Mouse (Mus musculus) limb, embryonic 14.5 days (tissue): ENCODE data around the gene Lgsn. TPM values are rescaled to one million over a fixed set of nuclear protein-coding genes. Genes with fewer than 3 reads are reported as not detected.

Source experiments
- ATAC-seq: fragments of 200-750 bp; cut with Nextera tagmentation; 2 replicates; pipeline ENCODE4 v1.8.0; 2017; ENCODE audit warnings: low read depth, moderate number of reproducible peaks, moderate TSS enrichment; ENCODE audit not compliant: low FRiP score
- DNase-seq: peaks from one replicate; pipeline ENCODE4 v3.0.0-alpha.2; 2015; ENCODE audit warnings: low spot score
- H3K27ac ChIP-seq: fragments of 300-500 bp; sonication (generic); replicated peaks from 2 replicates; pipeline ENCODE4 v1.5.1; 2014; ENCODE audit warnings: low read depth, mild to moderate bottlenecking, low read length, moderate library complexity, mixed read lengths
- H3K27me3 ChIP-seq: fragments of 300-500 bp; sonication (generic); 2 replicates; pipeline ENCODE4 v1.6.1; 2014; ENCODE audit warnings: low read length, mixed read lengths; ENCODE audit not compliant: control insufficient read depth, insufficient read depth
- H3K36me3 ChIP-seq: fragments of 300-500 bp; sonication (generic); 2 replicates; pipeline ENCODE4 v1.6.1; 2014; ENCODE audit warnings: mild to moderate bottlenecking, low read length, moderate library complexity, mixed read lengths; ENCODE audit not compliant: control insufficient read depth, insufficient read depth
- H3K4me1 ChIP-seq: fragments of 300-500 bp; sonication (generic); 2 replicates; pipeline ENCODE4 v1.6.1; 2014; ENCODE audit warnings: antibody characterized with exemption, low read length, mixed read lengths; ENCODE audit not compliant: control insufficient read depth, insufficient read depth
- H3K4me2 ChIP-seq: fragments of 300-500 bp; sonication (generic); replicated peaks from 2 replicates; pipeline ENCODE4 v1.6.1; 2014; ENCODE audit warnings: low read depth, mild to moderate bottlenecking, low read length, moderate library complexity; ENCODE audit not compliant: severe bottlenecking
- H3K4me3 ChIP-seq: fragments of 300-500 bp; sonication (generic); replicated peaks from 2 replicates; pipeline ENCODE4 v1.5.1; 2014; ENCODE audit warnings: low read length
- H3K9ac ChIP-seq: fragments of 300-500 bp; sonication (generic); 2 replicates; pipeline ENCODE4 v1.6.1; 2014; ENCODE audit warnings: mild to moderate bottlenecking, low read depth, low read length, moderate library complexity; ENCODE audit not compliant: severe bottlenecking
- H3K9me3 ChIP-seq: fragments of 300-500 bp; sonication (generic); 2 replicates; pipeline ENCODE4 v1.6.1; 2016; ENCODE audit warnings: low read length; ENCODE audit not compliant: control insufficient read depth
- POLR2A ChIP-seq: fragments of 200-500 bp; IDR thresholded peaks from 2 replicates; pipeline ENCODE4 v1.8.0; 2012; ENCODE audit warnings: inconsistent platforms, mild to moderate bottlenecking, moderate library complexity, borderline replicate concordance; ENCODE audit not compliant: insufficient read depth, insufficient read length; ENCODE audit errors: extremely low read depth
- WGBS: fragments of 180-500 bp; shearing (Covaris S2); extraction: QIAGEN DNeasy Blood & Tissue Kit; methylation state at CpG from one replicate; pipeline ENCODE4 v1.1.7; 2014; 5-methylcytosine and 5-hydroxymethylcytosine counted together
- polyA plus RNA-seq, 2 experiments: library from polyadenylated mRNA; depleted of rRNA in 1 of 2; stranded (reverse) in 1 of 2; unstranded in 1 of 2; fragments of >200 nt; fragmentation: Nextera tagmentation in 1 of 2; extraction: Ambion mirVana in 1 of 2; gene quantifications; 2 replicates each; pipeline versions ENCODE4 v1.2.1 to v1.2.3; 2012 to 2014

The Lgsn gene
- polyA plus RNA-seq (2012; rRNA removed) (not detected in 2 replicates), polyA plus RNA-seq (2014; fragmentation: Nextera tagmentation; extraction: Ambion mirVana) (not detected in 2 replicates)

DNA sequence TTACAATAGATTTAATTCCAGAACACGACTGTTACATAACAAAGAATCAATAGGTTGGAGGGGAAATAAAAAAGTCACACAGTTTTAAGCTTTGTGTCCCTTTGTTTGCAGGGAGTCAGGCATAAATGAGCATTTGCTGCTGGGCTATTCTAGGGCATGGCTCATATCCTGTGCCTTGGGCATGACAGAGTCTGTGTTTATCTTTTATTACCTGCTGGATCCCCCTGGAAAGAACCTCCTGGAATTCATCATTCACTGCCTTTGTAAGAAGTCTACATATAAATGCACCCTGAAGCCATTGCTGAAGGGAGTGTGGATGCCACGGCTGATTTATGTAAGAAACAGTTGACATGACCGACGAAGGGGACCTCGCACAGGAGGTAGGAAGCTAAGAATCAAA lies at the start of gene Lgsn:
TSS of gene Lgsn (plus strand) at position 301 of the 400 bp plus-strand sequence.
- H3K27me3 ChIP-seq = no peaks in the 10 kb centered on the region
- 50% methylated on average over 5 of the region's 5 CpGs for WGBS
- no peaks in the 10 kb centered on the region for H3K36me3 ChIP-seq
- no peaks in the 10 kb centered on the region for H3K4me1 ChIP-seq
- no peak within 1 kb of the TSS for H3K9ac ChIP-seq
- no peak within 1 kb of the TSS for H3K4me3 ChIP-seq
- no peak within 1 kb of the TSS for H3K27ac ChIP-seq
- ATAC-seq (no peak), DNase-seq (no peak)
- TF ChIP-seq POLR2A = no peak
- H3K4me2 ChIP-seq = no peak within 1 kb of the TSS
- H3K9me3 ChIP-seq = no peaks in the 10 kb centered on the region

DNA sequence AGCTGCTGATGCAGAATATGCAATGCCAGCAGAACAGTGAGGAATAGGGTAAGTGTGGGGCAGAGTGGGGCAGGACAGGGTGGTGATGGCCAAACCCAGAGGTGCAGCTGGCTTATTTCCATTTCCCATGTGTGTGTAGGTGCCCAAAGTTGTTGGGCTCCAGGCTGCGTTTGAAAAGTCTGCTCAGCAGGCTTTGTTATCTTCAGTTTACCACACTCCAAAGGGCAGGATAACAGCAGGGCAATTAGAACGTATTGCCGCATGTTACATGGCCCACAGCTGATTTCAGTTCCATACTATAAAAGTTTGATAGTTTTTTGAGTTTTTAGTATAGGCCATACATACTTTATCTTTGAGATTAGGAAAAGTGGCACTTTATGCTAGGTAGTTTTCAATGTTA lies 37.8 kb upstream of the Lgsn start:
- no peak overlapping the region for H3K4me3 ChIP-seq
- no peak overlapping the region for H3K4me2 ChIP-seq
- 62% methylated on average over 3 of the region's 3 CpGs for WGBS
- no peak overlapping the region for H3K27ac ChIP-seq
- no peak for DNase-seq
- H3K4me1 ChIP-seq = no peaks in the 10 kb centered on the region
- no peak overlapping the region for H3K9ac ChIP-seq
- no peaks in the 10 kb centered on the region for H3K9me3 ChIP-seq
- TF ChIP-seq POLR2A = no peak
- H3K27me3 ChIP-seq = no peaks in the 10 kb centered on the region
- no peaks in the 10 kb centered on the region for H3K36me3 ChIP-seq
- no peak for ATAC-seq

DNA sequence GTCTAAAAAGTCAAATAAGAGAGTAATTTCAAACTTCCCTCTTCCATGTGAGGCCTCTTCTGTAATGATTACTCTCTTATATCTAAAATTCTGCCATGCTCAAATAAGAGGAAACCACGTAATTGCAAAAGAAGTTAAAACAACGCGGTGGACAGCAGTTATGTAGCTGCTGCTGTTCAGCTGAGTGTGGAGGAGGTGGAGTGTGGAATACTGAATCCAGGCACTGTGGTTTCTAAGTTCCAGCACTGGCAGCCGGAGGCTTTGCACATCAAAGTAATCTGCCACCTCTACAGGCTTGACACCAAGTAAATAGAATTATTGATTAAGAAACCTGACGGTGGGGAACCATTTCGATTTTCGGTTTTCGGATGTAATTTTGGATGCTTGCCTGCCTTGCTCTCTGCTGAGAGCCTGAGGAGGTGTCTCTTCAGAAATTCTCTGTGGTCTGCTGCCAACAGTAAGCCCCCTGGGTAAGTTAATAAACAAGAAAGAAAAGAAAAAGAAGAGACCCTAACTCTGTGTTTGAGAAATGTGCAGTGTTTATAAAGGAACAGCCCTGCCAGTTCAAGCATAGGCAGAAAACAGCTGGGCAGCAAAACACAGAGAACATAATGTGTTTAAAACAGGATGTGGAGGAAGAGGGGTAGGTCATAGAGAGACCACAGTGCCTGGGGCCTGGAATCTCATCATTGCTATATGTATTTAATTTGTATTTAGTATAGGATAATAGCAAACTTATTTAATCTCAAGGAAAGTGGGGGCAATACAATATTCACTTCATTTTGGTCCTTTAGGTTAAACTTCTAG lies 33.7 kb upstream of the Lgsn start:
- 39% methylated on average over 8 of the region's 8 CpGs for WGBS
- H3K4me2 ChIP-seq = no peak overlapping the region

DNA sequence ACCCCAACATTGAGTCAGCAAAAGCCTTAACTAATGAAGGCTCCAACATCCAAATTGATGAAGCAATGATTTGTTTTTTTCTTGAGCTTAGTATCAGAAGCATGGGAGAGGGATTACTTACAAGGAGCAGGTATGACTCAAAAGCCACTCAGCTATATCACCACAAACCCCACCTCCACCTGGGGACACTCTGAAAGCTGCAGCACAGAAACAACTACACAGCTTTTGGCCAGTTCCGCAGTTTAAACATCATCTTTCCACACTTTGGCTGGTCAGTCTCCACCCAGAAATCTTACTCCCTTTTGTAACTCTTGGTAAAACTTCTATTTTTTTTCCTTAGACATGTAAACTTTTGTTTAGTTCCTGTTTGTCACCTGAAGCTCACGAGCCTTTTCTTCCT lies 32.6 kb upstream of the Lgsn start:
- DNase-seq (no peak), ATAC-seq (no peak)
- Histone ChIP-seq H3K9ac (no peak overlapping the region), H3K27me3 (no peaks in the 10 kb centered on the region), H3K27ac (no peak overlapping the region), H3K36me3 (no peaks in the 10 kb centered on the region), H3K9me3 (no peaks in the 10 kb centered on the region), H3K4me2 (no peak overlapping the region), H3K4me3 (no peak overlapping the region), H3K4me1 (no peaks in the 10 kb centered on the region)
- 78% methylated on average over 2 of the region's 2 CpGs for WGBS
- no peak for TF ChIP-seq POLR2A

More for the DNA sequence above, 33.7 kb upstream of the Lgsn start:
- Histone ChIP-seq H3K9me3 (no peaks in the 10 kb centered on the region), H3K36me3 (no peaks in the 10 kb centered on the region), H3K9ac (no peak overlapping the region), H3K27me3 (no peaks in the 10 kb centered on the region), H3K4me1 (no peaks in the 10 kb centered on the region), H3K4me3 (no peak overlapping the region), H3K27ac (no peak overlapping the region)
- no peak for DNase-seq
- no peak for ATAC-seq
- TF ChIP-seq POLR2A = no peak

DNA sequence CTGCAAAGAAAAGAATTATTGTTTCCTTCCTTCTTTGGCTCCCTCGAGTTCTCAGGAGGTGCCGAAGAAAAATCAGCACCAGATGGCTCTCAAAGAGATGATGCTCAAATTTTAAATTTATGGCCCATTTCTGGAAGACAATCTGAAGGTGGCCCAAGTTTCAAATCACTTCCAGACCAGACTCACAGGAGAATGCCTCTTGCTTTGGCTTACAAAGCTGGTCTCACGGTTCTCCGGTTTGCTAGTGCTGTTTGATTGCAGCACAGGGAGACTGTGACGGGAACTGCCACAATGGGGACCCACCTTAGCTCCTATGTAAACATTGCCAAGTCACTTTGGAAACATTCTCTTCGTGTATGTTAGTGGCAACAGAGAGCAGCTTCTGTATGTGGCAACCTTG lies 26.5 kb upstream of the Lgsn start:
- whole genome bisulfite sequencing = 18% methylated on average over 6 of the region's 6 CpGs
- TF ChIP-seq POLR2A = no peak
- Histone ChIP-seq H3K9me3 (no peaks in the 10 kb centered on the region), H3K4me2 (no peak overlapping the region), H3K9ac (no peak overlapping the region), H3K36me3 (no peaks in the 10 kb centered on the region), H3K4me3 (no peak overlapping the region), H3K4me1 (peaks cover 13% of the 10 kb centered on the region), H3K27ac (no peak overlapping the region), H3K27me3 (no peaks in the 10 kb centered on the region)
- ATAC-seq = peak; percentile 44; the same call in 1 of the 2 replicates
- peak; percentile 44 for DNase-seq
